Mouse (Mus musculus): ENCODE results near the gene Hnrnpdl.

DNA sequence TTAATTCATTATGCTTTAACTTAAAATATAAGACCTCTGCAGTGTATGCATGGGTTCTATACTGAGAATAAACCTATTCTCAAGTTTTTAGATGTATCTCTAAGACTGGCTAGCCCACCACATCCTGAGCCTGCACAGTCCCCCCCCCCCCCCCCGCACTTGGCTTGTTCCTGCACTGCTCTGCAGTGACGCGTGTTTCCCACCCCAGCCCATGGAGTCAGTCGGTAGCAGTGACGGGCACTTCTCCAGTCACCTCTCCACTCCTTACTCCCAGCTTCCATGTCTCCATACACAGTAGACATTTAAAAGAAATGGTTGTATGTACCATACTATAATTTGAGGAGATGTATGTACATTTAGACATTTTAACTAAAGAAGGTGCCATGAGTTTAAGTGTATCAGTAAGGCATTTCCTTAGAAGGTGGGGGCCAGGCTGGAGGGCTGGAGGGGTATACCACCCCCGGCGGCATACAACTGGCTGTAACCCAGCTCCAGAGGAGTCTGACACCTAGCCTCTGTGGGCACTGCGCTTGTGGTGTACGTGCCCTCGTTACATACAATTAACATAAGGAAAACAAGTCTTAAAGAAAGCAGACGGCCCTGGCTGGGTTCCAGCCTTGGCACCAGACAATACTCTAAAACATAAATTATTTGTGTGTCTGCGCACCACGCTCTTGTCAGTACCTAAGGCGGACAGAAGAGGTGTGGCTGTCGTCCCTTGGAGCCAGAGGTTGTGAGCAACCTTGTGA lies 18.2 kb upstream of the Hnrnpdl start:
- TF ChIP-seq MYC (IDR thresholded peaks at IDR 0.05; ENCODE audit: low read depth, low read length): no peak
- no peak for TF ChIP-seq RCOR1 (IDR thresholded peaks at IDR 0.05; ENCODE audit: low read depth, low read length)
